Mouse (Mus musculus): Measurements from ENCODE around the gene Mndal. TPM values are rescaled to one million over a fixed set of nuclear protein-coding genes. Genes with fewer than 3 reads are reported as not detected.
A peak's percentile ranks its signal among the peaks of the same experiment; 100 is the strongest.
"Not testable (repeated sequence)": the region's sequence is repeated elsewhere in the genome, so short reads cannot be mapped to it uniquely, and the experiment has no call there.

The Mndal gene
- total and polyA plus RNA-seq, 2 experiments from 2014 or later = 0.65 to 8.1 TPM

- Histone ChIP-seq H3K4me3 (ENCODE audit: low read depth, low read length) (no peak overlapping the region), H3K36me3 (replicated peaks; ENCODE audit: control insufficient read depth, insufficient read depth, low read length) (no peaks in the 10 kb centered on the region), H3K27me3 (ENCODE audit: control insufficient read depth, insufficient read depth, low read length) (no peaks in the 10 kb centered on the region), H3K9ac (replicated peaks; ENCODE audit: low read depth, low read length) (no peak overlapping the region), H3K4me1 (ENCODE audit: control insufficient read depth, insufficient read depth) (no peaks in the 10 kb centered on the region), H3K9me3 (replicated peaks; ENCODE audit: control insufficient read depth, low read length) (no peaks in the 10 kb centered on the region), H3K4me2 (ENCODE audit: low read depth, low read length) (no peak overlapping the region), H3K27ac (ENCODE audit: low read depth) (no peak overlapping the region)
- no peak for TF ChIP-seq CTCF (IDR thresholded peaks at IDR 0.05; ENCODE audit: low read depth)
- no peak for TF ChIP-seq EP300 (IDR thresholded peaks at IDR 0.05; ENCODE audit: low read depth)
- DNase-seq (ENCODE audit: low spot score) = no peak
- no peak for ATAC-seq (ENCODE audit: insufficient read depth, low read depth)
- WGBS = 83% methylated on average over 2 of the region's 2 CpGs
Measured at GRCm38 (mm10) chr1:173955071-173955796, 12.9 kb upstream of the Mndal start.

- Histone ChIP-seq H3K4me3 (ENCODE audit: low read depth, low read length) (no peak overlapping the region), H3K9ac (replicated peaks; ENCODE audit: low read depth, low read length) (no peak overlapping the region), H3K9me3 (replicated peaks; ENCODE audit: control insufficient read depth, low read length) (no peaks in the 10 kb centered on the region), H3K4me2 (ENCODE audit: low read depth, low read length) (no peak overlapping the region), H3K4me1 (ENCODE audit: control insufficient read depth, insufficient read depth) (no peaks in the 10 kb centered on the region), H3K36me3 (replicated peaks; ENCODE audit: control insufficient read depth, insufficient read depth, low read length) (no peaks in the 10 kb centered on the region), H3K27me3 (ENCODE audit: control insufficient read depth, insufficient read depth, low read length) (no peaks in the 10 kb centered on the region), H3K27ac (ENCODE audit: low read depth) (no peak overlapping the region)
- no peak for DNase-seq (ENCODE audit: low spot score)
- ATAC-seq (ENCODE audit: insufficient read depth, low read depth) = no peak
- 59% methylated on average over 1 of the region's 1 CpGs for WGBS
- no peak for TF ChIP-seq EP300 (IDR thresholded peaks at IDR 0.05; ENCODE audit: low read depth)
Measured at GRCm38 (mm10) chr1:173953563-173953962, 11.3 kb upstream of the Mndal start.

GRCm38 (mm10) chr1:173949044-173949443 is 6.8 kb upstream of the Mndal start:
- H3K4me3 ChIP-seq (ENCODE audit: low read depth, low read length); H3K27me3 ChIP-seq (ENCODE audit: control insufficient read depth, insufficient read depth, low read length); DNase-seq (ENCODE audit: low spot score); H3K27ac ChIP-seq (ENCODE audit: low read depth); H3K36me3 ChIP-seq (replicated peaks; ENCODE audit: control insufficient read depth, insufficient read depth, low read length); H3K4me2 ChIP-seq (ENCODE audit: low read depth, low read length); H3K4me1 ChIP-seq (ENCODE audit: control insufficient read depth, insufficient read depth); H3K9ac ChIP-seq (replicated peaks; ENCODE audit: low read depth, low read length); H3K9me3 ChIP-seq (replicated peaks; ENCODE audit: control insufficient read depth, low read length); ATAC-seq (ENCODE audit: insufficient read depth, low read depth): not testable (repeated sequence)
- WGBS = 69% methylated on average over 2 of the region's 2 CpGs

- H3K9ac ChIP-seq (replicated peaks; ENCODE audit: low read depth, low read length); H3K4me3 ChIP-seq (ENCODE audit: low read depth, low read length); H3K4me2 ChIP-seq (ENCODE audit: low read depth, low read length); DNase-seq (ENCODE audit: low spot score); H3K36me3 ChIP-seq (replicated peaks; ENCODE audit: control insufficient read depth, insufficient read depth, low read length); H3K27me3 ChIP-seq (ENCODE audit: control insufficient read depth, insufficient read depth, low read length); H3K9me3 ChIP-seq (replicated peaks; ENCODE audit: control insufficient read depth, low read length); H3K4me1 ChIP-seq (ENCODE audit: control insufficient read depth, insufficient read depth); ATAC-seq (ENCODE audit: insufficient read depth, low read depth); H3K27ac ChIP-seq (ENCODE audit: low read depth): not testable (repeated sequence)
Measured at GRCm38 (mm10) chr1:173942780-173943066, 432 bp upstream of the Mndal start.

GRCm38 (mm10) chr1:173941522-173941921 is 769 bp downstream of the Mndal start:
- ATAC-seq (ENCODE audit: insufficient read depth, low read depth); DNase-seq (ENCODE audit: low spot score); H3K4me1 ChIP-seq (ENCODE audit: control insufficient read depth, insufficient read depth); H3K27me3 ChIP-seq (ENCODE audit: control insufficient read depth, insufficient read depth, low read length); H3K27ac ChIP-seq (ENCODE audit: low read depth); H3K9ac ChIP-seq (replicated peaks; ENCODE audit: low read depth, low read length); H3K36me3 ChIP-seq (replicated peaks; ENCODE audit: control insufficient read depth, insufficient read depth, low read length); H3K9me3 ChIP-seq (replicated peaks; ENCODE audit: control insufficient read depth, low read length): not testable (repeated sequence)
- WGBS = 87% methylated on average over 2 of the region's 2 CpGs
- Histone ChIP-seq H3K4me3 (ENCODE audit: low read depth, low read length) (peak overlapping the region; percentile 23; the same call in 1 of the 2 replicates), H3K4me2 (ENCODE audit: low read depth, low read length) (peak overlapping the region; percentile 12; the same call in 1 of the 2 replicates)

GRCm38 (mm10) chr1:173919279-173919678 is 23.0 kb downstream of the Mndal start:
- H3K27ac ChIP-seq (ENCODE audit: low read depth); DNase-seq (ENCODE audit: low spot score); H3K4me3 ChIP-seq (ENCODE audit: low read depth, low read length); ATAC-seq (ENCODE audit: insufficient read depth, low read depth); H3K9me3 ChIP-seq (replicated peaks; ENCODE audit: control insufficient read depth, low read length); H3K4me1 ChIP-seq (ENCODE audit: control insufficient read depth, insufficient read depth); H3K4me2 ChIP-seq (ENCODE audit: low read depth, low read length); H3K9ac ChIP-seq (replicated peaks; ENCODE audit: low read depth, low read length); H3K36me3 ChIP-seq (replicated peaks; ENCODE audit: control insufficient read depth, insufficient read depth, low read length); H3K27me3 ChIP-seq (ENCODE audit: control insufficient read depth, insufficient read depth, low read length): not testable (repeated sequence)
- WGBS = 55% methylated on average over 2 of the region's 3 CpGs

Data from heart, postnatal 0 days (tissue).